Mouse (Mus musculus): ENCODE results near the gene Tnni3. TPM values are rescaled to one million over a fixed set of nuclear protein-coding genes. Genes with fewer than 3 reads are reported as not detected.

Gene Tnni3
- polyA plus RNA-seq, 1 experiment from 2014 or later, result 2.4 TPM

DNA sequence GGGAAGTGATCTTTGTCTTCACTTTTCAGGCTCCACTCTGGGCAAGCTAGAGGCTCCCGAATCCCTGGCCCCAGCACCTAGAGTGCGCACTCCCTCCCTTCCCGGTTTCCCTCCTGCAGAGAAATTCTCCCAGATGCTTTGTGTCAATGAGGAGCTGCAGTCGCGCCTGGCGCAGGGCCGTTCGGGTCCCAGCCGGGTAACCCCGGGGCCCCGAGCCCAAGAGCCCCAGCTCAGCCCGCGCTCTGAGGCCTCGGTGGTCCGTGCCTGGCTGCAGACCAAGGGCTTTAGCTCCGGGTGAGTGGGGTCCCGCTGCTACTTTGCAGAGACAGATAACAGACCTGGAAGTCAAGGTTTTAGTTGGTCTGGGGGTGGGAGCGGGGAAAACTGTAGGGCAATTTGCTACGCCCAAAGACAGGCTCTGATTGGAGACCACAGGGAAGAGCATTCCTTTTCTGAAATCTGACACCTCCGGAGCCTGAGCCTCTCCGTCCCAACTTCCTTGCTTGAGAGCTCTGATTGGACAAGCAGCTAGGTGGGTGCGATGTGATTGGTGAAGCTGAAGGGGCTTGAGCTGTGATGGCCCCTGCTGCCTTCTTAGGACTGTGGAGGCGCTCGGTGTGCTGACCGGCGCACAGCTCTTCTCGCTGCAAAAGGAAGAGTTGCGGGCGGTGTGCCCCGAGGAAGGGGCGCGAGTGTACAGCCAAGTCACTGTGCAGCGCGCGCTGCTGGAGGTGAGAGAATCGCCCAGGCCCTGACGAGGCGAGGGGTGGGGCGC, 45.8 kb downstream of the Tnni3 start:
- under 1% methylated on average over 39 of the region's 39 CpGs for WGBS
- DNase-seq (ENCODE audit: low spot score), result peak; percentile 91
- peak; percentile 98 for ATAC-seq (replicated peaks; ENCODE audit: low FRiP score)
- H3K4me3 ChIP-seq (ENCODE audit: low read depth, low read length), result peak overlapping the region; percentile 45
- peaks cover 12% of the 10 kb centered on the region for H3K27me3 ChIP-seq (ENCODE audit: control insufficient read depth, insufficient read depth, low read length)
- H3K9me3 ChIP-seq (ENCODE audit: control insufficient read depth, low read length), result no peaks in the 10 kb centered on the region; the same call in 1 of the 2 replicates
- H3K9ac ChIP-seq (ENCODE audit: low read length), result peak overlapping the region; percentile 60
- H3K4me2 ChIP-seq (ENCODE audit: low read depth, low read length, severe bottlenecking), result peak overlapping the region; percentile 88
- H3K27ac ChIP-seq (ENCODE audit: low read depth, low read length), result peak overlapping the region; percentile 85
- peaks cover 8% of the 10 kb centered on the region for H3K4me1 ChIP-seq (replicated peaks; ENCODE audit: control insufficient read depth, insufficient read depth, low read length)
- H3K36me3 ChIP-seq (ENCODE audit: control insufficient read depth, insufficient read depth, low read length), result no peaks in the 10 kb centered on the region; the same call in 1 of the 2 replicates

DNA sequence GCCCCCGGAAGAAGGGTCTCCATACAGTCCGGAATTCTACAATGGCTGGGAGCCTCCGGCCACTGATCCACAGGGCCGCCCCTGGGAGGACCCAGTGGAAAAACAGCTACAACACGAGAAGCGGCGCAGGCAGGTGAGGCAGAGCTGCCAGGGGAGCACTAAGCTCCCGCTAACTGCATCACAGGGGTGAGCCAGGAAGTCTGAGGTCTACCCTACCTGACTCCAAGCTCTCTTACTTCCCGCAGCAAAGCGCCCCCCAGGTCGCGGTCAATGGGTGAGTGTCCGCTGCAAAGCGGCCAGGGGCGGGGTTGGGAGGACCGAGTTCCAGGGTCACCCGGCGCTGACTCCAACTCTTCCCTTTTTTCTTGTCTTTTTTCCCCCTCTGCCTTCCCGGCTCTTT, 50.1 kb downstream of the Tnni3 start:
- DNase-seq (ENCODE audit: low spot score), result no peak
- Histone ChIP-seq H3K27ac (ENCODE audit: low read depth, low read length) (no peak overlapping the region), H3K36me3 (ENCODE audit: control insufficient read depth, insufficient read depth, low read length) (no peaks in the 10 kb centered on the region), H3K9ac (ENCODE audit: low read length) (no peak overlapping the region), H3K4me2 (ENCODE audit: low read depth, low read length, severe bottlenecking) (no peak overlapping the region), H3K4me3 (ENCODE audit: low read depth, low read length) (no peak overlapping the region), H3K9me3 (ENCODE audit: control insufficient read depth, low read length) (no peaks in the 10 kb centered on the region; the same call in 1 of the 2 replicates), H3K4me1 (replicated peaks; ENCODE audit: control insufficient read depth, insufficient read depth, low read length) (peaks cover 9% of the 10 kb centered on the region), H3K27me3 (ENCODE audit: control insufficient read depth, insufficient read depth, low read length) (peaks cover 32% of the 10 kb centered on the region)
- 11% methylated on average over 19 of the region's 19 CpGs for WGBS
- ATAC-seq (replicated peaks; ENCODE audit: low FRiP score), result no peak

DNA sequence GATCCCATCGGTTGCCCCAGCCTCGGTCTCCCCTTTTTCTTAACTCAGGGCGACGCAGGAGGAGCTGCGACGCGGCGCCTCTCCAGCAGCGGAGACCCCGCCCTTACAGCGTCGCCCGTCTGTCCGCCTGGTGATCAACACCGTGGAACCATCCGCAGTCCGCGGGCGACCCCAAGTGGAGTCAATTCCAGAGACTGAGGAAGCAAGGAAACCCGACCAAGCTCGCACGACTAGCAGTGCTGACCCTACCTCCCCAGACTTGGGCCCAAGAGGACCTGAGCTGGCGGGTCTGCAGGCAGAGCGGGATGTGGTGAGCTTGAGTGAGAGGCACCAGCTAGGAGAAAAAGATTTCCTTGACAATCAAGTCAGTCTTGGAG, 52.9 kb downstream of the Tnni3 start:
- Histone ChIP-seq H3K27me3 (ENCODE audit: control insufficient read depth, insufficient read depth, low read length) (peaks cover 30% of the 10 kb centered on the region), H3K9me3 (ENCODE audit: control insufficient read depth, low read length) (no peaks in the 10 kb centered on the region), H3K36me3 (ENCODE audit: control insufficient read depth, insufficient read depth, low read length) (no peaks in the 10 kb centered on the region), H3K27ac (ENCODE audit: low read depth, low read length) (no peak overlapping the region), H3K4me3 (ENCODE audit: low read depth, low read length) (peak overlapping the region; percentile 19), H3K9ac (ENCODE audit: low read length) (no peak overlapping the region), H3K4me2 (ENCODE audit: low read depth, low read length, severe bottlenecking) (peak overlapping the region; percentile 47), H3K4me1 (replicated peaks; ENCODE audit: control insufficient read depth, insufficient read depth, low read length) (peaks cover 2% of the 10 kb centered on the region; the same call in 1 of the 2 replicates)
- DNase-seq (ENCODE audit: low spot score), result peak; percentile 85
- ATAC-seq (replicated peaks; ENCODE audit: low FRiP score), result peak; percentile 77
- WGBS, result 2% methylated on average over 24 of the region's 24 CpGs

- Histone ChIP-seq H3K9ac (ENCODE audit: low read length) (peak overlapping the region; percentile 36; the same call in 1 of the 2 replicates), H3K27ac (ENCODE audit: low read depth, low read length) (no peak overlapping the region), H3K36me3 (ENCODE audit: control insufficient read depth, insufficient read depth, low read length) (no peaks in the 10 kb centered on the region), H3K9me3 (ENCODE audit: control insufficient read depth, low read length) (no peaks in the 10 kb centered on the region), H3K4me3 (ENCODE audit: low read depth, low read length) (peak overlapping the region; percentile 19), H3K27me3 (ENCODE audit: control insufficient read depth, insufficient read depth, low read length) (peaks cover 30% of the 10 kb centered on the region), H3K4me2 (ENCODE audit: low read depth, low read length, severe bottlenecking) (peak overlapping the region; percentile 47), H3K4me1 (replicated peaks; ENCODE audit: control insufficient read depth, insufficient read depth, low read length) (peaks cover 2% of the 10 kb centered on the region; the same call in 1 of the 2 replicates)
- WGBS, result 3% methylated on average over 34 of the region's 35 CpGs
- peak; percentile 71 for ATAC-seq (replicated peaks; ENCODE audit: low FRiP score)
- DNase-seq (ENCODE audit: low spot score), result peak; percentile 81
Measured at GRCm38 (mm10) chr7:4470275-4471178, 53.5 kb downstream of the Tnni3 start.

Other genes with a start within 250 kb of the Tnni3 start
- not detected in 2 replicates for gene Ncr1, start 186.5 kb downstream of the Tnni3 start, polyA plus RNA-seq (2014; fragmentation: Nextera tagmentation; extraction: Ambion mirVana)
- gene Gp6, start 126.5 kb downstream of the Tnni3 start, polyA plus RNA-seq (2014; fragmentation: Nextera tagmentation; extraction: Ambion mirVana), result 0.28 and 1.0 TPM in 2 replicates
- gene Rdh13, start 78.6 kb downstream of the Tnni3 start, polyA plus RNA-seq (2014; fragmentation: Nextera tagmentation; extraction: Ambion mirVana), result 28.4 and 31.0 TPM in 2 replicates
- gene Eps8l1, start 63.6 kb downstream of the Tnni3 start, polyA plus RNA-seq (2014; fragmentation: Nextera tagmentation; extraction: Ambion mirVana), result 3.3 and 3.8 TPM in 2 replicates
- gene Ppp1r12c, start 22.5 kb downstream of the Tnni3 start, polyA plus RNA-seq (2014; fragmentation: Nextera tagmentation; extraction: Ambion mirVana), result 46.8 and 48.6 TPM in 2 replicates
- gene Tnnt1, start 7.8 kb downstream of the Tnni3 start, polyA plus RNA-seq (2014; fragmentation: Nextera tagmentation; extraction: Ambion mirVana), result 4.2 and 5.6 TPM in 2 replicates
- gene Dnaaf3, start 8.2 kb upstream of the Tnni3 start, polyA plus RNA-seq (2014; fragmentation: Nextera tagmentation; extraction: Ambion mirVana), result 1.4 and 2.0 TPM in 2 replicates
- 13.5 and 15.3 TPM in 2 replicates for gene Syt5, start 23.3 kb upstream of the Tnni3 start, polyA plus RNA-seq (2014; fragmentation: Nextera tagmentation; extraction: Ambion mirVana)
- gene Ptprh, start 79.8 kb upstream of the Tnni3 start, polyA plus RNA-seq (2014; fragmentation: Nextera tagmentation; extraction: Ambion mirVana), result not detected in 2 replicates
- 2.3 and 3.4 TPM in 2 replicates for gene Tmem86b, start 107.2 kb upstream of the Tnni3 start, polyA plus RNA-seq (2014; fragmentation: Nextera tagmentation; extraction: Ambion mirVana)
- 6.6 and 7.1 TPM in 2 replicates for gene Ppp6r1, start 134.8 kb upstream of the Tnni3 start, polyA plus RNA-seq (2014; fragmentation: Nextera tagmentation; extraction: Ambion mirVana)
- 115 TPM in 2 replicates for gene Hspbp1, start 160.8 kb upstream of the Tnni3 start, polyA plus RNA-seq (2014; fragmentation: Nextera tagmentation; extraction: Ambion mirVana)
- 2.8 and 3.1 TPM in 2 replicates for gene Brsk1, start 166.4 kb upstream of the Tnni3 start, polyA plus RNA-seq (2014; fragmentation: Nextera tagmentation; extraction: Ambion mirVana)
- 0.13 and 0.19 TPM in 2 replicates for gene Tmem150b, start 201.0 kb upstream of the Tnni3 start, polyA plus RNA-seq (2014; fragmentation: Nextera tagmentation; extraction: Ambion mirVana)
- 88.1 and 89.4 TPM in 2 replicates for gene Kmt5c, start 215.9 kb upstream of the Tnni3 start, polyA plus RNA-seq (2014; fragmentation: Nextera tagmentation; extraction: Ambion mirVana)
- 29.9 and 33.7 TPM in 2 replicates for gene Cox6b2, start 228.9 kb upstream of the Tnni3 start, polyA plus RNA-seq (2014; fragmentation: Nextera tagmentation; extraction: Ambion mirVana)
- not detected in 2 replicates for gene Fam71e2, start 247.1 kb upstream of the Tnni3 start, polyA plus RNA-seq (2014; fragmentation: Nextera tagmentation; extraction: Ambion mirVana)